In genomic region chr10:18917120-18917616, GRCm38 (mm10) we compare ENCODE assay signal across 8 mouse cellular contexts.
A peak's percentile ranks its signal among the peaks of the same experiment; 100 is the strongest.
DNase-seq lines count a peak whose midpoint lies in the region; ATAC-seq lines count a peak whose summit lies in the region.

No protein-coding gene starts in this region.

- no peak for ATAC-seq in neural tube, embryonic 11.5 days (ENCODE audit: insufficient read depth, low FRiP score, low TSS enrichment)
- ATAC-seq in forebrain, embryonic 14.5 days, result peak; percentile 63; the same call in 1 of the 2 replicates
- peak; percentile 73 for ATAC-seq in megakaryocyte, adult 5-6 weeks (ENCODE audit: poor library complexity, severe bottlenecking)

- H3K4me2 ChIP-seq in neural tube, embryonic 11.5 days (ENCODE audit: low read depth), result no peak overlapping the region
- H3K4me2 ChIP-seq in forebrain, embryonic 14.5 days (ENCODE audit: low read length), result no peak overlapping the region

- H3K27me3 ChIP-seq in neural tube, embryonic 11.5 days (ENCODE audit: control insufficient read depth, insufficient read depth, low read length), result no peaks in the 10 kb centered on the region
- no peaks in the 10 kb centered on the region for H3K27me3 ChIP-seq in forebrain, embryonic 14.5 days (replicated peaks; ENCODE audit: control insufficient read depth, insufficient read depth, low read length)

- H3K36me3 ChIP-seq in neural tube, embryonic 11.5 days (ENCODE audit: control insufficient read depth, insufficient read depth, low read length), result no peaks in the 10 kb centered on the region
- no peaks in the 10 kb centered on the region for H3K36me3 ChIP-seq in forebrain, embryonic 14.5 days (ENCODE audit: control insufficient read depth, insufficient read depth, low read length)

- H3K9me3 ChIP-seq in neural tube, embryonic 11.5 days (ENCODE audit: control insufficient read depth, low read length), result no peaks in the 10 kb centered on the region
- H3K9me3 ChIP-seq in forebrain, embryonic 14.5 days (replicated peaks; ENCODE audit: control insufficient read depth, low read length), result no peaks in the 10 kb centered on the region

- no peak overlapping the region for H3K9ac ChIP-seq in neural tube, embryonic 11.5 days (ENCODE audit: low read length)
- no peak overlapping the region for H3K9ac ChIP-seq in forebrain, embryonic 14.5 days (ENCODE audit: low read length)

- H3K4me3 ChIP-seq in neural tube, embryonic 11.5 days (ENCODE audit: low read depth, low read length), result no peak overlapping the region
- no peak overlapping the region for H3K4me3 ChIP-seq in forebrain, embryonic 14.5 days (ENCODE audit: low read depth, low read length)

- DNase-seq in frontal cortex, adult 2 months (ENCODE audit: extremely low spot score in 1 of 2, low spot score in 1 of 2), result peak; percentile 14 to 73
- DNase-seq in frontal cortex, postnatal 14 days (ENCODE audit: low spot score in 2 of 2), result no peak
- DNase-seq in neural tube, embryonic 11.5 days (ENCODE audit: low spot score), result peak; percentile 19
- no peak for DNase-seq in neural tube, embryonic 10.5 days (ENCODE audit: extremely low spot score, low spot score)
- DNase-seq in forebrain, embryonic 14.5 days (ENCODE audit: low spot score), result peak; percentile 70
- peak; percentile 48 to 77 for DNase-seq in thymus, adult 18-20 months
- no peak for DNase-seq in right cerebral cortex, postnatal 4 days

- H3K4me1 ChIP-seq in neural tube, embryonic 11.5 days (ENCODE audit: control insufficient read depth, insufficient read depth, low read length), result no peaks in the 10 kb centered on the region
- no peaks in the 10 kb centered on the region for H3K4me1 ChIP-seq in forebrain, embryonic 14.5 days (ENCODE audit: control insufficient read depth, insufficient read depth, low read length)

- no peak overlapping the region for H3K27ac ChIP-seq in neural tube, embryonic 11.5 days (ENCODE audit: low read depth, low read length)
- no peak overlapping the region for H3K27ac ChIP-seq in forebrain, embryonic 14.5 days (ENCODE audit: low read depth, low read length)

- WGBS in neural tube, embryonic 11.5 days, result 76% methylated on average over 6 of the region's 6 CpGs
- 84% methylated on average over 6 of the region's 6 CpGs for WGBS in forebrain, embryonic 14.5 days

Comparison
In these comparisons a context has a peak if more than half of its experiments do, and no peak if none do; other contexts are left out.
1. DNase-seq: peak in frontal cortex, adult 2 months (2 of 2), neural tube, embryonic 11.5 days (single experiment), forebrain, embryonic 14.5 days (single experiment) and thymus, adult 18-20 months (2 of 2); none in frontal cortex, postnatal 14 days (0 of 2), neural tube, embryonic 10.5 days (single experiment) and right cerebral cortex, postnatal 4 days (single experiment).